Mouse (Mus musculus) ES-Bruce4 (cell line): ENCODE data around the gene Tcte1.

Source experiments
- CTCF ChIP-seq: IDR thresholded peaks from one replicate; pipeline ENCODE4 v1.8.1; 2011; ENCODE audit warnings: low read depth, low read length
- EP300 ChIP-seq: IDR thresholded peaks from 2 replicates; pipeline ENCODE4 v1.6.1; 2011; ENCODE audit warnings: low read depth, low read length; ENCODE audit not compliant: insufficient read depth
- POLR2A ChIP-seq: IDR thresholded peaks from one replicate; pipeline ENCODE4 v1.8.1; 2011; ENCODE audit warnings: low read length; ENCODE audit not compliant: insufficient read depth

DNA sequence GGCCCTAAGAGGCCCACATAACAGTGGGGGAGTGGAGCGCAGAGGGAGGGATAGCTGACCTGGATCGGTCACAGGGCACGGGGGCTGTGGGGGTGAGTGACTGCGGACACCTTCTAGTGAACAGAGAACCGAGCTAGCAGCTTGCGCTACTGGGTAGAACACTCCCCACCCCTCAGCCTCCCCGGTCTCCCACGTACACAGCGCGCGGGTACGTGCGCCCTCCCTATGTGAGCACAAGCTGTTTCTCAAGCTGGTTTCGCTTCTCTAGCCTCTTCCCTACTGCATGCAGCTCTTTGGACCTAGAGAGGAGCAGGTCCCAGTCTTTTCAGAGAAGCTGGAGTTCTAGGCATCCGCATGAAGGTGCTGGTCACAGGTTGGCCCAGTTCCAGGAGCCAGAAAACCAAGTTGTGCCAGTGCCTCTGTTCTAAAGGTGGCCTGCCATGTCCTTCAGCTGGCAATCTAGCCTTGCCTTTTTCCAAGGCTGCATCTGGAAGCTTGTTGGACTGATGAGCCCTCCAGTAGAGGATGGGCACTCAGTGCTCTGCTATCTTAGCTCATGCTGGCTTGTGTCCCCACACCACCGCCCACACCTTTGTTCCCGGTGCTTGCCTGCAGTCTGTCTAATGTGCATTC, 51.0 kb downstream of the Tcte1 start:
- no peak for TF ChIP-seq CTCF
- no peak for TF ChIP-seq POLR2A
- no peak for TF ChIP-seq EP300
